Mouse (Mus musculus): Measurements from ENCODE around the gene Tlr12. TPM values are rescaled to one million over a fixed set of nuclear protein-coding genes. Genes with fewer than 3 reads are reported as not detected.

The Tlr12 gene
- polyA plus RNA-seq, 1 experiment = not detected

GRCm38 (mm10) chr4:128609925-128610402, 8.5 kb downstream of the Tlr12 start, which contains the start of gene Zscan20:
Zscan20 (minus strand) TSS chr4:128610098.
- TF ChIP-seq POLR2A (IDR thresholded peaks at IDR 0.05; ENCODE audit: insufficient read depth, low read depth, low read length) (peak; percentile 40; the same call in 1 of the 2 replicates), CTCF (IDR thresholded peaks at IDR 0.05; ENCODE audit: insufficient read depth, low read depth, low read length) (no peak)
- Histone ChIP-seq H3K4me1 (ENCODE audit: control insufficient read depth, insufficient read depth, low read length) (peaks cover 8% of the 10 kb centered on the region), H3K4me3 (ENCODE audit: insufficient read depth, low read depth, low read length) (peak within 1 kb of the TSS; percentile 82), H3K27ac (ENCODE audit: insufficient read depth, low read depth, low read length) (peak within 1 kb of the TSS; percentile 21; the same call in 1 of the 2 replicates)
- under 1% methylated on average over 24 of the region's 24 CpGs for WGBS

- no peak for TF ChIP-seq POLR2A (IDR thresholded peaks at IDR 0.05; ENCODE audit: insufficient read depth, low read depth, low read length)
- no peak for TF ChIP-seq CTCF (IDR thresholded peaks at IDR 0.05; ENCODE audit: insufficient read depth, low read depth, low read length)
- H3K4me3 ChIP-seq (ENCODE audit: insufficient read depth, low read depth, low read length) = peak overlapping the region; percentile 82
- 5% methylated on average over 27 of the region's 27 CpGs for WGBS
- peak overlapping the region; percentile 21; the same call in 1 of the 2 replicates for H3K27ac ChIP-seq (ENCODE audit: insufficient read depth, low read depth, low read length)
- H3K4me1 ChIP-seq (ENCODE audit: control insufficient read depth, insufficient read depth, low read length) = peaks cover 8% of the 10 kb centered on the region
These were observed 9.0 kb downstream of the Tlr12 start for GRCm38 (mm10) chr4:128609276-128609924.

GRCm38 (mm10) chr4:128607661-128608060, 10.8 kb downstream of the Tlr12 start:
- Histone ChIP-seq H3K4me3 (ENCODE audit: insufficient read depth, low read depth, low read length) (no peak overlapping the region), H3K27ac (ENCODE audit: insufficient read depth, low read depth, low read length) (no peak overlapping the region), H3K4me1 (ENCODE audit: control insufficient read depth, insufficient read depth, low read length) (peaks cover 8% of the 10 kb centered on the region)
- WGBS = 54% methylated on average over 11 of the region's 11 CpGs
- TF ChIP-seq POLR2A (IDR thresholded peaks at IDR 0.05; ENCODE audit: insufficient read depth, low read depth, low read length) = no peak
- no peak for TF ChIP-seq CTCF (IDR thresholded peaks at IDR 0.05; ENCODE audit: insufficient read depth, low read depth, low read length)

- H3K4me1 ChIP-seq (ENCODE audit: control insufficient read depth, insufficient read depth, low read length) = peaks cover 8% of the 10 kb centered on the region
- WGBS = 93% methylated on average over 7 of the region's 7 CpGs
- H3K4me3 ChIP-seq (ENCODE audit: insufficient read depth, low read depth, low read length) = no peak overlapping the region
- H3K27ac ChIP-seq (ENCODE audit: insufficient read depth, low read depth, low read length) = no peak overlapping the region
- TF ChIP-seq POLR2A (IDR thresholded peaks at IDR 0.05; ENCODE audit: insufficient read depth, low read depth, low read length) (no peak), CTCF (IDR thresholded peaks at IDR 0.05; ENCODE audit: insufficient read depth, low read depth, low read length) (no peak)
These were observed 11.8 kb downstream of the Tlr12 start for GRCm38 (mm10) chr4:128606586-128606985.

GRCm38 (mm10) chr4:128597801-128598560, 20.4 kb downstream of the Tlr12 start:
- Histone ChIP-seq H3K4me1 (ENCODE audit: control insufficient read depth, insufficient read depth, low read length) (no peaks in the 10 kb centered on the region), H3K27ac (ENCODE audit: insufficient read depth, low read depth, low read length) (no peak overlapping the region), H3K4me3 (ENCODE audit: insufficient read depth, low read depth, low read length) (no peak overlapping the region)
- 92% methylated on average over 12 of the region's 12 CpGs for WGBS
- TF ChIP-seq POLR2A (IDR thresholded peaks at IDR 0.05; ENCODE audit: insufficient read depth, low read depth, low read length) (no peak), CTCF (IDR thresholded peaks at IDR 0.05; ENCODE audit: insufficient read depth, low read depth, low read length) (no peak)

GRCm38 (mm10) chr4:128594062-128594461, 24.4 kb downstream of the Tlr12 start:
- no peak for TF ChIP-seq CTCF (IDR thresholded peaks at IDR 0.05; ENCODE audit: insufficient read depth, low read depth, low read length)
- no peak for TF ChIP-seq POLR2A (IDR thresholded peaks at IDR 0.05; ENCODE audit: insufficient read depth, low read depth, low read length)
- Histone ChIP-seq H3K27ac (ENCODE audit: insufficient read depth, low read depth, low read length) (no peak overlapping the region), H3K4me3 (ENCODE audit: insufficient read depth, low read depth, low read length) (no peak overlapping the region), H3K4me1 (ENCODE audit: control insufficient read depth, insufficient read depth, low read length) (no peaks in the 10 kb centered on the region)
- 98% methylated on average over 5 of the region's 5 CpGs for WGBS

- Histone ChIP-seq H3K4me3 (ENCODE audit: insufficient read depth, low read depth, low read length) (no peak overlapping the region), H3K27ac (ENCODE audit: insufficient read depth, low read depth, low read length) (no peak overlapping the region), H3K4me1 (ENCODE audit: control insufficient read depth, insufficient read depth, low read length) (no peaks in the 10 kb centered on the region)
- TF ChIP-seq CTCF (IDR thresholded peaks at IDR 0.05; ENCODE audit: insufficient read depth, low read depth, low read length) (no peak), POLR2A (IDR thresholded peaks at IDR 0.05; ENCODE audit: insufficient read depth, low read depth, low read length) (no peak)
- WGBS = 98% methylated on average over 4 of the region's 4 CpGs
These were observed 25.1 kb downstream of the Tlr12 start for GRCm38 (mm10) chr4:128593286-128593685.

GRCm38 (mm10) chr4:128579182-128579581, 39.2 kb downstream of the Tlr12 start:
- 61% methylated on average over 4 of the region's 4 CpGs for WGBS
- Histone ChIP-seq H3K4me1 (ENCODE audit: control insufficient read depth, insufficient read depth, low read length) (no peaks in the 10 kb centered on the region), H3K4me3 (ENCODE audit: insufficient read depth, low read depth, low read length) (no peak overlapping the region), H3K27ac (ENCODE audit: insufficient read depth, low read depth, low read length) (no peak overlapping the region)
- TF ChIP-seq POLR2A (IDR thresholded peaks at IDR 0.05; ENCODE audit: insufficient read depth, low read depth, low read length) = no peak
- TF ChIP-seq CTCF (IDR thresholded peaks at IDR 0.05; ENCODE audit: insufficient read depth, low read depth, low read length) = peak; percentile 53; the same call in 1 of the 2 replicates

GRCm38 (mm10) chr4:128575811-128576210, 42.6 kb downstream of the Tlr12 start:
- TF ChIP-seq CTCF (IDR thresholded peaks at IDR 0.05; ENCODE audit: insufficient read depth, low read depth, low read length) = no peak
- no peak for TF ChIP-seq POLR2A (IDR thresholded peaks at IDR 0.05; ENCODE audit: insufficient read depth, low read depth, low read length)
- WGBS = 71% methylated on average over 4 of the region's 4 CpGs
- no peak overlapping the region for H3K4me3 ChIP-seq (ENCODE audit: insufficient read depth, low read depth, low read length)
- H3K27ac ChIP-seq (ENCODE audit: insufficient read depth, low read depth, low read length) = no peak overlapping the region
- H3K4me1 ChIP-seq (ENCODE audit: control insufficient read depth, insufficient read depth, low read length) = no peaks in the 10 kb centered on the region

Other genes starting within 250 kb of the Tlr12 start
- gene Zscan20, start 8.5 kb downstream of the Tlr12 start, polyA plus RNA-seq (2012; ENCODE audit: insufficient read depth, insufficient read length, low replicate concordance, missing spikeins) = not detected in 2 replicates
- not detected in 2 replicates for gene Phc2, start 36.1 kb upstream of the Tlr12 start, polyA plus RNA-seq (2012; ENCODE audit: insufficient read depth, insufficient read length, low replicate concordance, missing spikeins)
- not detected in 2 replicates for gene A3galt2, start 136.7 kb upstream of the Tlr12 start, polyA plus RNA-seq (2012; ENCODE audit: insufficient read depth, insufficient read length, low replicate concordance, missing spikeins)
- not detected in 2 replicates for gene Zfp362, start 187.4 kb upstream of the Tlr12 start, polyA plus RNA-seq (2012; ENCODE audit: insufficient read depth, insufficient read length, low replicate concordance, missing spikeins)

Data from olfactory bulb, adult 2 months (tissue).